Mouse (Mus musculus): ENCODE results near the gene Gstt1.
A peak's percentile ranks its signal among the peaks of the same experiment; 100 is the strongest.

The Gstt1 gene

DNA sequence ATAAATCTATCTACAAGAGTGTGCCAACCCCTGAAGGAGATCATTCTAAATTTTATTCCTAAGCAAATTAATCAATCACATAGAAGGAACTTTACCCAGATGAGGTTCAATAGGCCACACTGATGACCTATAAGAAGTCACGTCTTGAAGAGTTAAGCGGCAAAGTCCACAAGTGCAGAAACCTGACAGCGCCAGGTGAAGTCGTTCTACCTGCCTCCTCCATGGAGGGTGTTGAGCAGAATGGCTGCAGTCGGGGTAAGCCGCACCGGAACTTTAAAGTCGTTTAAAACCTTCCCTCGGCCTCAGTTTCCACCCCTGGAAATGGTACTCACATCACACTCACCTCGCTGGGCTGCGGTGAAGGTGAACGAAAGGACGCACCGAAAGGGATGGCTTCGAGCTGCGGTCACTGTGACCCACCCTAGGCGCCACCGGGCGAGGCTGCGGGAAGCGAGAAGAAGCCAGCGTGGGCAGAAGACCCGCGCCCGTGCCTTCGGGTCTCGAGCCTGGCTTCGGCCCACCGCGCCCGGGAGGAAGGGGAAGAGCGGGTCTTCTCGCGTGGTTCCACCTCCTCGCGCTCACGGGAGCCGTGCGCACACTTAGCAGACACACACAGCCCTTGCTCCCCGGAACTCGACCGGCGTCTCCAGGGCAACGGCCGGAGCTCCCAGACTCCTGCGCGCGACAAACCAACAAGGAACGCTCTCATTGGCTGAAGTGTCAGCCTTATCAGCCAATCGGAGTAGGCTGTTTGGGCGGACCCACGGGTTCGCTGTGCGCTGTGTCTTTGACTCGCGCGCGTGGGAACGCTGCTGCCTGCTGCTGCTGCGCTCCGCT is 34.5 kb downstream of the Gstt1 start, which contains the start of gene Cabin1:
Gene Cabin1 (minus strand): TSS at position 660 of the 837 bp plus-strand sequence.
- DNase-seq (ENCODE audit: low spot score) = peak; percentile 99

DNA sequence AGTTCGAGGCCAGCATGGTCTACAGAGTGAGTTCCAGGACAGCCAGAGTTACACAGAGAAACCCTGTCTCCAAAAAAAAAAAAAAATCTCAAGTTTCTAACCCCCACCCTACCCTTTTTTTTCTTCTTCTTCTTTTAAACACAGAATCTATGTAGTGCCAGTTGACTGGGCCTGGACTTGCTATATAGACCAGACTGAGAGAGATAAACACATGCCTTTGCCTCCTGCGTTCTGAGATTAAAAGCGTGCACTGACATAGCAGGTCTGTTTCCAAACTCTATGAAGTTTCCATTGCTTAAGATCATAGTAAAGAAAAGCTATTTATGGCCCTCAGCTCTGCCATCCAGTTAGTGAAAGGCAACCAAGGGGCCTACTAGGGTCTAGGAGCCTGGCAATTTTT is 36.0 kb downstream of the Gstt1 start:
- no peak for DNase-seq (ENCODE audit: low spot score)

DNA sequence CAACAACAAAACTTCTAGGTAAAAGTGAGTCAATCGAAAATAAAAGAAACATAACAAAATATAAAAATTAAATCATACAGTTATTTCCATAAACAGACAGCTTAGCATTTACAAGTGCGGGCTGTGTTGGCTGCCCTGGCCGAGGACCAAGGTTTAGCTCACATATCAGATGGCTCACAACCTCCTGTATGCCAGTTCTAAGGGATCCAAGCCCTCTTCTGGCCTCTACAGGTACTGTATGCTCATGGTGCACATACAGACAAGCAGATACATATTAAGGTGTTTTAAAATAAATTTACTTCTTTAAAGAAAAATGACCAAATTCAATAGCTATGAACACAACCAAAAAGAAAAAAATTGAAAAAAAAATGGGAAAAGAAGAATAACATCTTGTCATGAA is 38.1 kb downstream of the Gstt1 start:
- DNase-seq (ENCODE audit: low spot score) = no peak

DNA sequence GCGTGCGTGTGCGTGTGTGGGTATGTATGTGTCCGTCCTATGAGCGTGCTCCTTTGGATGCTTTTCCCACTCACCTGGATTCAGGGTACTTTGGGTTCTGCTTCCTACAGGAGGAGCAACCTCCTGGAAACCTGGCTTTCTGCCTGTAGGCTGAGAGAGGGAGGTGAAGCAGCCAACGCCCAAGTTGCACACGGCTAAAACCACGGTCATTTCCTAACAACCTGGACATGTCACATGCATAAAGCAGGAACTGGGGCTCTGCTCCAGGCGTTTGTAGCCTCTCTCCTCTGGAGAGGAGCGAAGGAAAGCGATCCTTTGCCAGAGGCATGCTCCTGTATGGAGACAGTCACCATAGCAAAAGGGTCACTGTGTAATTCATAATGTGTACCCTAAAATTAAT is 41.7 kb downstream of the Gstt1 start:
- no peak for DNase-seq (ENCODE audit: low spot score)

DNA sequence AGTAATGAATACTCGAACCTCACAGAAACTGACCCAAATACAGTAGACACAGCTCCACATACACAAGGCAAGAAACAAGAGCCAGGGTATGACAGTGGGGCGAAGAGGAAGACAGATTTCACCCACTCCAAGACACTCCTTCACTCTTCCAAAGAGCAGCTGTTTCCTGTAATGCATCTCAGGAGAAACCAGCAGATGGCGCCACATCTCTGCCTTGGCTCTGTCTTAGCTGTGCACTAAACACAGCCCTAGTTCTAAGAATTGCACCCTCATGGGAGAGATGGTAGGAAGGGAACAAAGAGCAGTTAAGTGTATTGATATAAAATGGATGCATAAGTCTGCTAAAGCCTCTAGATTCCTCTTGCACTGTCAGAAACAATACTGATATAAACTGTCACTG is 54.4 kb downstream of the Gstt1 start:
- DNase-seq (ENCODE audit: low spot score) = peak; percentile 76

DNA sequence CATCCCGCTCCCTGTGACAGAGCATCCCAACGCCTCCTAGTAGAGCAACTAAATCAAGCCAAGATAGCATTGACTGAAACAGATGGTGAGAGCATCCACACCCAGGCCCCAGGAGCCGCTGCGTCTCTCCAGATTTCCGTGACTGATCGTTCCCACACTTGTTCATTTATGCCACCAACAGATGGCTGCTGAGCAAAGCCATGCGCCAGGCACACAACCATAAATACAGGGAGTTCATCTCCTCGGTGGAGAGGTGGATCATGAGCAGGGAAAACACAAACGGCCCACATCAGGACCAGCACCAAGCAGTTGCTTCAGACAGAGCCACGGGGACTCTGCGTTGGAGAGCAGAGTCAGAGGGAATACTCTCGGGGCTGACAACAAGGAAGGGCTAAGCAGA is 55.0 kb downstream of the Gstt1 start:
- DNase-seq (ENCODE audit: low spot score) = no peak

DNA sequence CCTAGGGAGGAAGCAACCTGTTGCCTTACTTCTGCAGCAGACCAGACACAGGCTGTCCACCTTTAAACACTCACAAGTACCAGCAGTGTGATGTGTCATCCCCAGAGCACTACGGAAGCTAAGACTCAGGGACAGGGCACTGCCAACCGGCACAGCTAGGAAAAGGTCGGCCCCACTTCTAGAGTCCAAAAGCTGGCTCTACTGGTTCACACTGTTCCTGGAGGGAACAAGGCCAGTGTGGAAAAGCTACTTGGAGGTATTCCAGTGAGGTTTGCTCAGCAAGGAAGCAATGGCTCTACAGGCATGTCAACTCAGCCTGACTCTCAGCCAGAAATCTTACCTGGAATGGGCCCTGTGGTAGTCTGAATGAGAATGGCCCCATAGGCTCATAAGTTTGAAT is 57.5 kb downstream of the Gstt1 start:
- no peak for DNase-seq (ENCODE audit: low spot score)

Data from lung, postnatal 25 days (tissue).